8 mouse cellular contexts compared by ENCODE assay signal in genomic region chr11:26200970-26201777, GRCm38 (mm10). TPM values are rescaled to one million over a fixed set of nuclear protein-coding genes. Genes with fewer than 3 reads are reported as not detected.
DNase-seq lines count a peak whose midpoint lies in the region; ATAC-seq and TF ChIP-seq lines count a peak whose summit lies in the region.

No protein-coding gene starts in this region.

- no peak overlapping the region for H3K9ac ChIP-seq in forebrain, embryonic 14.5 days (ENCODE audit: low read length)
- no peak overlapping the region for H3K9ac ChIP-seq in intestine, embryonic 15.5 days
- no peak overlapping the region for H3K9ac ChIP-seq in liver, adult 2 months (ENCODE audit: low read depth, low read length)
- H3K9ac ChIP-seq in midbrain, postnatal 0 days (replicated peaks; ENCODE audit: low read length, poor library complexity, severe bottlenecking): no peak overlapping the region
- H3K9ac ChIP-seq in stomach, postnatal 0 days (ENCODE audit: low read length): no peak overlapping the region

- no peak overlapping the region for H3K4me2 ChIP-seq in forebrain, embryonic 14.5 days (ENCODE audit: low read length)
- H3K4me2 ChIP-seq in intestine, embryonic 15.5 days (replicated peaks): no peak overlapping the region
- no peak overlapping the region for H3K4me2 ChIP-seq in midbrain, postnatal 0 days (ENCODE audit: low read depth, low read length, poor library complexity, severe bottlenecking)
- H3K4me2 ChIP-seq in stomach, postnatal 0 days (replicated peaks; ENCODE audit: low read depth): no peak overlapping the region

- no peaks in the 10 kb centered on the region for H3K36me3 ChIP-seq in testis, adult 2 months (ENCODE audit: control insufficient read depth, insufficient read depth, low read length)
- no peaks in the 10 kb centered on the region for H3K36me3 ChIP-seq in forebrain, embryonic 14.5 days (ENCODE audit: control insufficient read depth, insufficient read depth, low read length)
- no peaks in the 10 kb centered on the region for H3K36me3 ChIP-seq in intestine, embryonic 15.5 days
- H3K36me3 ChIP-seq in liver, adult 2 months (ENCODE audit: control insufficient read depth, insufficient read depth, low read length): no peaks in the 10 kb centered on the region
- no peaks in the 10 kb centered on the region for H3K36me3 ChIP-seq in midbrain, postnatal 0 days (ENCODE audit: insufficient read depth, low read length)
- no peaks in the 10 kb centered on the region for H3K36me3 ChIP-seq in stomach, postnatal 0 days (ENCODE audit: control insufficient read depth, insufficient read depth, low read length)

- no peaks in the 10 kb centered on the region for H3K9me3 ChIP-seq in forebrain, embryonic 14.5 days (replicated peaks; ENCODE audit: control insufficient read depth, low read length)
- H3K9me3 ChIP-seq in intestine, embryonic 15.5 days: no peaks in the 10 kb centered on the region
- no peaks in the 10 kb centered on the region for H3K9me3 ChIP-seq in midbrain, postnatal 0 days (ENCODE audit: low read length)
- H3K9me3 ChIP-seq in stomach, postnatal 0 days (ENCODE audit: control insufficient read depth, low read length): no peaks in the 10 kb centered on the region

- H3K79me2 ChIP-seq in liver, adult 2 months (ENCODE audit: control insufficient read depth, insufficient read depth, low read length): no peaks in the 10 kb centered on the region

- ATAC-seq in forebrain, embryonic 14.5 days: peak; percentile 73
- ATAC-seq in intestine, embryonic 15.5 days: peak; percentile 91
- no peak for ATAC-seq in midbrain, postnatal 0 days (ENCODE audit: low FRiP score)
- ATAC-seq in stomach, postnatal 0 days (ENCODE audit: low FRiP score, low TSS enrichment): peak; percentile 68

- H3K4me1 ChIP-seq in testis, adult 2 months (ENCODE audit: control insufficient read depth, insufficient read depth, low read length): no peaks in the 10 kb centered on the region
- H3K4me1 ChIP-seq in forebrain, embryonic 14.5 days (ENCODE audit: control insufficient read depth, insufficient read depth, low read length): no peaks in the 10 kb centered on the region
- no peaks in the 10 kb centered on the region for H3K4me1 ChIP-seq in intestine, embryonic 15.5 days (replicated peaks)
- peaks cover 2% of the 10 kb centered on the region; the same call in 1 of the 2 replicates for H3K4me1 ChIP-seq in liver, adult 2 months (ENCODE audit: control insufficient read depth, insufficient read depth, low read length)
- no peaks in the 10 kb centered on the region for H3K4me1 ChIP-seq in midbrain, postnatal 0 days (ENCODE audit: insufficient read depth, low read length)
- H3K4me1 ChIP-seq in stomach, postnatal 0 days (replicated peaks; ENCODE audit: control insufficient read depth, insufficient read depth): no peaks in the 10 kb centered on the region

- TF ChIP-seq POLR2A in testis, adult 2 months (IDR thresholded peaks at IDR 0.05; ENCODE audit: control insufficient read depth, low read depth, low read length): no peak
- no peak for TF ChIP-seq POLR2A in liver, adult 2 months (IDR thresholded peaks at IDR 0.05; ENCODE audit: extremely low read depth, insufficient read depth, low read length)

- 51% methylated on average over 4 of the region's 4 CpGs for WGBS in forebrain, embryonic 14.5 days
- WGBS in intestine, embryonic 15.5 days: 56% methylated on average over 4 of the region's 4 CpGs
- WGBS in liver, adult 2 months: 34% methylated on average over 4 of the region's 4 CpGs
- 57% methylated on average over 4 of the region's 4 CpGs for WGBS in midbrain, postnatal 0 days
- WGBS in stomach, postnatal 0 days: 50% methylated on average over 4 of the region's 4 CpGs

- H3K27me3 ChIP-seq in testis, adult 2 months (ENCODE audit: control insufficient read depth, insufficient read depth, low read length): no peaks in the 10 kb centered on the region
- no peaks in the 10 kb centered on the region for H3K27me3 ChIP-seq in forebrain, embryonic 14.5 days (replicated peaks; ENCODE audit: control insufficient read depth, insufficient read depth, low read length)
- no peaks in the 10 kb centered on the region for H3K27me3 ChIP-seq in intestine, embryonic 15.5 days (replicated peaks)
- no peaks in the 10 kb centered on the region for H3K27me3 ChIP-seq in liver, adult 2 months (ENCODE audit: control insufficient read depth, insufficient read depth, low read length)
- H3K27me3 ChIP-seq in midbrain, postnatal 0 days (ENCODE audit: insufficient read depth, low read length): no peaks in the 10 kb centered on the region
- H3K27me3 ChIP-seq in stomach, postnatal 0 days (ENCODE audit: control insufficient read depth, insufficient read depth, low read length): no peaks in the 10 kb centered on the region

- no peak overlapping the region for H3K4me3 ChIP-seq in testis, adult 2 months (ENCODE audit: control insufficient read depth, low read depth, low read length)
- H3K4me3 ChIP-seq in forebrain, embryonic 14.5 days (ENCODE audit: low read depth, low read length): no peak overlapping the region
- no peak overlapping the region for H3K4me3 ChIP-seq in intestine, embryonic 15.5 days (replicated peaks)
- no peak overlapping the region for H3K4me3 ChIP-seq in liver, adult 2 months (ENCODE audit: insufficient read depth, low read depth, low read length)
- no peak overlapping the region for H3K4me3 ChIP-seq in midbrain, postnatal 0 days (ENCODE audit: low read depth, low read length)
- no peak overlapping the region for H3K4me3 ChIP-seq in stomach, postnatal 0 days (ENCODE audit: low read depth, low read length)

- TF ChIP-seq EP300 in stomach, postnatal 0 days (optimal IDR thresholded peaks at IDR 0.05): no peak

- no peak overlapping the region for H3K27ac ChIP-seq in testis, adult 2 months (ENCODE audit: control insufficient read depth, insufficient read depth, low read depth, low read length)
- H3K27ac ChIP-seq in forebrain, embryonic 14.5 days (ENCODE audit: low read depth, low read length): no peak overlapping the region
- H3K27ac ChIP-seq in intestine, embryonic 15.5 days: no peak overlapping the region
- 0 out of 2 replicates have a peak overlapping the region, but pooled peaks have one; percentile 14 for H3K27ac ChIP-seq in liver, adult 2 months (replicated peaks; ENCODE audit: insufficient read depth, low read depth, low read length)
- no peak overlapping the region for H3K27ac ChIP-seq in midbrain, postnatal 0 days (ENCODE audit: low read depth, low read length)
- H3K27ac ChIP-seq in stomach, postnatal 0 days (replicated peaks): no peak overlapping the region

- no peak for DNase-seq in testis, postnatal 14 days (ENCODE audit: low spot score)
- peak; percentile 6 for DNase-seq in cerebellum, adult 11-12 months
- peak; percentile 47 for DNase-seq in forebrain, embryonic 14.5 days (ENCODE audit: low spot score)
- DNase-seq in liver, adult 2 months (ENCODE audit: extremely low read depth, low read depth, low spot score): peak; percentile 94
- peak; percentile 23 for DNase-seq in midbrain, postnatal 0 days (ENCODE audit: low spot score)
- DNase-seq in stomach, postnatal 0 days (ENCODE audit: low spot score): peak; percentile 57

- peak; percentile 60; the same call in 1 of the 2 replicates for TF ChIP-seq CTCF in testis, adult 2 months (IDR thresholded peaks at IDR 0.05; ENCODE audit: control insufficient read depth, insufficient read depth, insufficient replicate concordance, low read depth, low read length)
- peak; percentile 85 for TF ChIP-seq CTCF in liver, adult 2 months (IDR thresholded peaks at IDR 0.05; ENCODE audit: low read depth, low read length)
- peak; percentile 70 for TF ChIP-seq CTCF in midbrain, postnatal 0 days (IDR thresholded peaks at IDR 0.05)
- peak; percentile 87 for TF ChIP-seq CTCF in stomach, postnatal 0 days (IDR thresholded peaks at IDR 0.05; ENCODE audit: low read depth)

RNA-seq across cellular contexts. Expression of gene 5730522E02Rik, which starts 9.4 kb away (rescaled TPM):
- 0.25 TPM in 1 of 2 replicates, not detected in the other for polyA plus RNA-seq in testis, adult 2 months (2012; rRNA removed)
- polyA plus RNA-seq in forebrain, embryonic 14.5 days (2014; fragmentation: Nextera tagmentation; extraction: Ambion mirVana): 14.6 and 14.9 TPM in 2 replicates
- polyA plus RNA-seq in intestine, embryonic 15.5 days (2015; fragmentation: Nextera tagmentation; extraction: Ambion mirVana): 2.6 and 2.8 TPM in 2 replicates
- 0.83 and 2.6 TPM in 2 replicates for total RNA-seq in liver, adult 2 months (2014; rRNA removed)
- 0.16 and 0.36 TPM in 2 replicates for polyA plus RNA-seq in liver, adult 2 months (2012; rRNA removed)
- total RNA-seq in midbrain, postnatal 0 days (2014; rRNA removed): 3.4 and 5.6 TPM in 2 replicates
- polyA plus RNA-seq in midbrain, postnatal 0 days (2015; fragmentation: Nextera tagmentation; extraction: Ambion mirVana): 12.7 and 14.2 TPM in 2 replicates
- 1.1 TPM in 2 replicates for polyA plus RNA-seq in stomach, postnatal 0 days (2015; fragmentation: Nextera tagmentation; extraction: Ambion mirVana)
